Mouse (Mus musculus): ENCODE results near the gene Faf2. TPM values are rescaled to one million over a fixed set of nuclear protein-coding genes. Genes with fewer than 3 reads are reported as not detected.

Gene Faf2
- total RNA-seq, 2 experiments from 2014 or later, result 12.0 to 16.4 TPM

GRCm38 (mm10) chr13:54680184-54680853 lies 58.7 kb downstream of the Faf2 start:
- DNase-seq (ENCODE audit: low spot score), result no peak

GRCm38 (mm10) chr13:54681291-54681690 lies 59.7 kb downstream of the Faf2 start:
- DNase-seq (ENCODE audit: low spot score), result no peak

- DNase-seq (ENCODE audit: low spot score), result no peak
These were observed 61.7 kb downstream of the Faf2 start for GRCm38 (mm10) chr13:54683301-54683700.

GRCm38 (mm10) chr13:54684140-54684896 lies 62.7 kb downstream of the Faf2 start:
- no peak for DNase-seq (ENCODE audit: low spot score)

GRCm38 (mm10) chr13:54685174-54685573 lies 63.6 kb downstream of the Faf2 start:
- peak; percentile 29 for DNase-seq (ENCODE audit: low spot score)

- DNase-seq (ENCODE audit: low spot score), result no peak
These were observed 64.8 kb downstream of the Faf2 start for GRCm38 (mm10) chr13:54686139-54687053.

- peak; percentile 65 for DNase-seq (ENCODE audit: low spot score)
These were observed 65.5 kb downstream of the Faf2 start for GRCm38 (mm10) chr13:54687096-54687495.

- DNase-seq (ENCODE audit: low spot score), result peak; percentile 98
These were observed 66.2 kb downstream of the Faf2 start for GRCm38 (mm10) chr13:54687575-54688424.

- no peak for DNase-seq (ENCODE audit: low spot score)
These were observed 68.7 kb downstream of the Faf2 start for GRCm38 (mm10) chr13:54690151-54690740.

GRCm38 (mm10) chr13:54691737-54692136 lies 70.2 kb downstream of the Faf2 start:
- no peak for DNase-seq (ENCODE audit: low spot score)

- DNase-seq (ENCODE audit: low spot score), result no peak
These were observed 71.3 kb downstream of the Faf2 start for GRCm38 (mm10) chr13:54692711-54693557.

- DNase-seq (ENCODE audit: low spot score), result peak; percentile 99
These were observed 72.2 kb downstream of the Faf2 start, which contains the start of gene Rnf44 for GRCm38 (mm10) chr13:54693558-54694347. Gene Rnf44 (minus strand): TSS chr13:54693907.

GRCm38 (mm10) chr13:54694348-54695060 lies 72.9 kb downstream of the Faf2 start:
- peak; percentile 91 for DNase-seq (ENCODE audit: low spot score)

- no peak for DNase-seq (ENCODE audit: low spot score)
These were observed 74.1 kb downstream of the Faf2 start for GRCm38 (mm10) chr13:54695479-54696230.

- no peak for DNase-seq (ENCODE audit: low spot score)
These were observed 79.7 kb downstream of the Faf2 start, which contains the start of gene Cdhr2 for GRCm38 (mm10) chr13:54701243-54701642. Gene Cdhr2 (plus strand): TSS chr13:54701461.

GRCm38 (mm10) chr13:54702507-54702906 lies 80.9 kb downstream of the Faf2 start:
- DNase-seq (ENCODE audit: low spot score), result no peak

GRCm38 (mm10) chr13:54704890-54705289 lies 83.3 kb downstream of the Faf2 start:
- no peak for DNase-seq (ENCODE audit: low spot score)
